Mouse (Mus musculus) cerebellum, adult 2 months (tissue): ENCODE data around the gene Grin3b. TPM values are rescaled to one million over a fixed set of nuclear protein-coding genes. Genes with fewer than 3 reads are reported as not detected.

ENCODE experiments used
- DNase-seq, 2 experiments: peaks; one replicate each; pipeline ENCODE4 v3.0.0; 2021
- H3K27ac ChIP-seq: fragments of 200-500 bp; 2 replicates; pipeline ENCODE4 v1.5.1; 2012; ENCODE audit warnings: low read length, control low read depth, inconsistent platforms; ENCODE audit not compliant: insufficient read depth
- H3K27me3 ChIP-seq: fragments of 200-500 bp; 2 replicates; pipeline ENCODE4 v1.6.1; 2012; ENCODE audit warnings: inconsistent platforms, mild to moderate bottlenecking, low read length, moderate library complexity; ENCODE audit not compliant: control insufficient read depth, insufficient read depth
- H3K4me1 ChIP-seq: fragments of 200-500 bp; 2 replicates; pipeline ENCODE4 v1.6.1; 2011; ENCODE audit warnings: low read length; ENCODE audit not compliant: control insufficient read depth, insufficient read depth
- H3K4me3 ChIP-seq: fragments of 200-500 bp; replicated peaks from 2 replicates; pipeline ENCODE3; 2011; ENCODE audit warnings: mild to moderate bottlenecking, low read depth, low read length, control low read depth; ENCODE audit not compliant: insufficient read depth
- CTCF ChIP-seq: fragments of 200-500 bp; IDR thresholded peaks from 2 replicates; pipeline ENCODE4 v1.5.1; 2011; ENCODE audit warnings: low read depth, mild to moderate bottlenecking, control low read depth, low read length, moderate library complexity, borderline replicate concordance; ENCODE audit not compliant: insufficient read depth
- POLR2A ChIP-seq: fragments of 200-500 bp; IDR thresholded peaks from 2 replicates; pipeline ENCODE4 v1.6.1; 2011; ENCODE audit warnings: low read length, control low read depth, borderline replicate concordance; ENCODE audit not compliant: insufficient read depth
- WGBS: fragments of 180-500 bp; shearing (Covaris S2); methylation state at CpG from one replicate; pipeline ENCODE4 v1.1.7; 2018; 5-methylcytosine and 5-hydroxymethylcytosine counted together
- polyA plus RNA-seq: library from polyadenylated mRNA; depleted of rRNA; stranded (reverse); fragments of >200 nt; gene quantifications from 2 replicates; pipeline ENCODE4 v1.2.3, GENCODE M21; 2012; rRNA removed

Grin3b gene
- polyA plus RNA-seq, 1 experiment, result 5.5 TPM

- no peak for DNase-seq
- H3K4me3 ChIP-seq, result no peak overlapping the region
- 71% methylated on average over 15 of the region's 15 CpGs for WGBS
- H3K4me1 ChIP-seq, result no peaks in the 10 kb centered on the region
- no peak for TF ChIP-seq CTCF
- no peak for TF ChIP-seq POLR2A
- H3K27me3 ChIP-seq, result no peaks in the 10 kb centered on the region
- no peak overlapping the region for H3K27ac ChIP-seq
Measured at GRCm38 (mm10) chr10:80024229-80025043, 53.9 kb downstream of the Grin3b start.

DNA sequence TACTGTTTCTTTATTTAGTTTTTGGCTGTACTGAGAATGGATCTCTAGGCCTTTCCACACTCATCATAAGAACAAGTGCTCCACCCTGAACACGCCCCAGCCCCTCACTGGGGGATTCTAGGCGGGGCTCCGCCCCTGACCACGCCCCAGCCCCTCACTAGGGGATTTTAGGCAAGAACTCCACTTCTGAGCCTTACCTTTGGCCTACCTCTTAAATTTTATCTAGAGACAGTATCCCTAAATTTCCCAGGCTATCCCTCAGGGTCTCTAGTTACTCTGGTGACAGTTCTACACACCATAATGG lies 54.5 kb downstream of the Grin3b start:
- H3K27me3 ChIP-seq, result no peaks in the 10 kb centered on the region

DNA sequence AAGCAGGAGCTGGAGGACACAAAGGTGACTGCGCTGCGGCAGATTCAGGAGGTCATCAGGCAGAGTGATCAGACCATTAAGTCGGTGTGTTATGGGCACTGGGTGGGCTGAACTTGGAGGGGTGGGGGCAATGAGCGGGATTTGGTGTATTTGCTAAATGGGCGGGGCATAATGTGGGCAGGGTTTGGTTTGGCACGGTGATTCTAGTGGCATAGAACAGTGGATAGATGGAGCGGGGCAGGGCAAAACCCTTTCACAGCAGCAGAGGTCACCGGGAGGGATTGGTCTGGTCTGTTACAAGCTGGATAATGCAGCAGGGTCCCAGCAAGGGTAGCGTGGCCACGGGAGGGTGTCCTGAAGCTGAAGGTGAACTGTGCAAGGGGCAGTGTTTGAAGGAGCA lies 54.9 kb downstream of the Grin3b start:
- Histone ChIP-seq H3K4me1 (no peaks in the 10 kb centered on the region), H3K27me3 (no peaks in the 10 kb centered on the region), H3K27ac (no peak overlapping the region), H3K4me3 (no peak overlapping the region)
- WGBS, result 75% methylated on average over 10 of the region's 10 CpGs
- DNase-seq, result no peak
- TF ChIP-seq CTCF, result no peak
- TF ChIP-seq POLR2A, result no peak

More for the DNA sequence above, 54.5 kb downstream of the Grin3b start:
- DNase-seq, result no peak
- TF ChIP-seq POLR2A (no peak), CTCF (no peak)
- WGBS, result 47% methylated on average over 4 of the region's 4 CpGs
- Histone ChIP-seq H3K4me1 (no peaks in the 10 kb centered on the region), H3K27ac (no peak overlapping the region), H3K4me3 (no peak overlapping the region)

GRCm38 (mm10) chr10:80025889-80026288 lies 55.4 kb downstream of the Grin3b start:
- DNase-seq, result no peak
- H3K4me1 ChIP-seq, result no peaks in the 10 kb centered on the region
- 55% methylated on average over 12 of the region's 12 CpGs for WGBS
- H3K27me3 ChIP-seq, result no peaks in the 10 kb centered on the region
- no peak overlapping the region for H3K27ac ChIP-seq
- no peak for TF ChIP-seq CTCF
- TF ChIP-seq POLR2A, result no peak
- H3K4me3 ChIP-seq, result no peak overlapping the region

Other genes starting within 250 kb of the Grin3b start
- gene Polrmt, start 224.1 kb upstream of the Grin3b start, polyA plus RNA-seq, result 74.7 and 80.4 TPM in 2 replicates
- gene Fgf22, start 215.6 kb upstream of the Grin3b start, polyA plus RNA-seq, result 10.6 and 11.1 TPM in 2 replicates
- 126 and 127 TPM in 2 replicates for gene Rnf126, start 203.8 kb upstream of the Grin3b start, polyA plus RNA-seq
- gene Fstl3, start 193.4 kb upstream of the Grin3b start, polyA plus RNA-seq, result 2.2 and 2.5 TPM in 2 replicates
- gene Prss57, start 179.8 kb upstream of the Grin3b start, polyA plus RNA-seq, result 0.16 and 0.19 TPM in 2 replicates
- 140 and 143 TPM in 2 replicates for gene Palm, start 177.1 kb upstream of the Grin3b start, polyA plus RNA-seq
- gene Misp, start 149.7 kb upstream of the Grin3b start, polyA plus RNA-seq, result 0.29 and 0.41 TPM in 2 replicates
- 64.2 and 68.6 TPM in 2 replicates for gene Ptbp1, start 116.3 kb upstream of the Grin3b start, polyA plus RNA-seq
- 2.4 and 2.5 TPM in 2 replicates for gene Prtn3, start 96.2 kb upstream of the Grin3b start, polyA plus RNA-seq
- gene Plppr3, start 96.1 kb upstream of the Grin3b start, polyA plus RNA-seq, result 46.0 and 49.3 TPM in 2 replicates
- gene Elane, start 84.5 kb upstream of the Grin3b start, polyA plus RNA-seq, result 0.15 TPM in 1 of 2 replicates, not detected in the other
- 0.29 and 0.41 TPM in 2 replicates for gene Cfd, start 79.9 kb upstream of the Grin3b start, polyA plus RNA-seq
- 46.5 and 47.4 TPM in 2 replicates for gene Med16, start 61.8 kb upstream of the Grin3b start, polyA plus RNA-seq
- not detected in 2 replicates for gene Gm26602, start 59.9 kb upstream of the Grin3b start, polyA plus RNA-seq
- 12.1 and 12.8 TPM in 2 replicates for gene Kiss1r, start 53.7 kb upstream of the Grin3b start, polyA plus RNA-seq
- gene R3hdm4, start 49.5 kb upstream of the Grin3b start, polyA plus RNA-seq, result 156 and 162 TPM in 2 replicates
- gene Arid3a, start 43.7 kb upstream of the Grin3b start, polyA plus RNA-seq, result 4.7 TPM in 2 replicates
- 56.2 and 57.4 TPM in 2 replicates for gene Wdr18, start 10.6 kb upstream of the Grin3b start, polyA plus RNA-seq
- gene Tmem259, start 13.6 kb downstream of the Grin3b start, polyA plus RNA-seq, result 191 and 204 TPM in 2 replicates
- gene Cnn2, start 17.9 kb downstream of the Grin3b start, polyA plus RNA-seq, result 8.2 and 9.3 TPM in 2 replicates
- gene Abca7, start 25.8 kb downstream of the Grin3b start, polyA plus RNA-seq, result 31.1 and 32.4 TPM in 2 replicates
- gene Arhgap45, start 45.9 kb downstream of the Grin3b start, polyA plus RNA-seq, result 2.2 and 2.7 TPM in 2 replicates
- gene Polr2e, start 69.1 kb downstream of the Grin3b start, polyA plus RNA-seq, result 224 and 231 TPM in 2 replicates
- 888 and 964 TPM in 2 replicates for gene Gpx4, start 76.5 kb downstream of the Grin3b start, polyA plus RNA-seq
- gene Sbno2, start 134.9 kb downstream of the Grin3b start, polyA plus RNA-seq, result 25.4 and 28.9 TPM in 2 replicates
- 110 and 112 TPM in 2 replicates for gene Stk11, start 145.1 kb downstream of the Grin3b start, polyA plus RNA-seq
- 736 and 758 TPM in 2 replicates for gene Atp5d, start 167.9 kb downstream of the Grin3b start, polyA plus RNA-seq
- gene Cbarp, start 170.1 kb downstream of the Grin3b start, polyA plus RNA-seq, result 147 and 151 TPM in 2 replicates
- 26.1 and 26.5 TPM in 2 replicates for gene Midn, start 177.6 kb downstream of the Grin3b start, polyA plus RNA-seq
- 240 and 261 TPM in 2 replicates for gene Cirbp, start 195.3 kb downstream of the Grin3b start, polyA plus RNA-seq
- gene 1600002K03Rik, start 202.2 kb downstream of the Grin3b start, polyA plus RNA-seq, result 16.4 and 18.0 TPM in 2 replicates
- gene Efna2, start 208.8 kb downstream of the Grin3b start, polyA plus RNA-seq, result 10.2 and 10.7 TPM in 2 replicates